In the genomic region with DNA sequence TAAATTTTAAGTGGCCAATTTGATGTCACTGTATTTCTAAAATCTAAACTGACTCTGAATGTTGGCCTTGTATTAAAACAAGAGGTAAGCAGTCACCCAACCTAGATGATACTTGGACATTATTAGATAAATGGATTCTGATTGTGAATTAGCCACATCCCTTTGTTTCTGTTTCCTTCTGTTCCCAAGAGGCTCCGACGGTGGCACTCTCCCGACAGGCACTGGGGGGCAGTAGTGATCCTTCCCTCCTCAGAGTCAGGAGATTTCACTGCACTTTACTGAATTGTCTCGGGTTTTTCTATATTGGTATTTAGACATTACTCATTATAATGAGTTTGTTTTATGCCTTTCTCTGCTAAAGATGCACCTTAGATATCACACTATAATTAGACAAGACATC, we compare ENCODE assay signal across 8 mouse cellular contexts.
DNase-seq lines count a peak whose midpoint lies in the region; ATAC-seq and TF ChIP-seq lines count a peak whose summit lies in the region.

No protein-coding gene starts in this region.

- H3K9me3 ChIP-seq in kidney, embryonic 16.5 days (ENCODE audit: low read length), result peaks cover 4% of the 10 kb centered on the region
- no peaks in the 10 kb centered on the region for H3K9me3 ChIP-seq in kidney, embryonic 14.5 days (ENCODE audit: control insufficient read depth, low read length)
- no peaks in the 10 kb centered on the region for H3K9me3 ChIP-seq in liver, embryonic 14.5 days (ENCODE audit: control insufficient read depth, low read length)

- H3K9ac ChIP-seq in kidney, embryonic 16.5 days (replicated peaks; ENCODE audit: low read length), result no peak overlapping the region
- H3K9ac ChIP-seq in kidney, embryonic 14.5 days (ENCODE audit: low read depth, low read length), result no peak overlapping the region
- H3K9ac ChIP-seq in liver, embryonic 14.5 days (replicated peaks), result no peak overlapping the region

- H3K4me3 ChIP-seq in kidney, adult 2 months (ENCODE audit: insufficient read depth, low read depth, low read length), result no peak overlapping the region
- H3K4me3 ChIP-seq in kidney, embryonic 16.5 days (ENCODE audit: low read length), result no peak overlapping the region
- H3K4me3 ChIP-seq in kidney, embryonic 14.5 days (ENCODE audit: low read length), result no peak overlapping the region
- no peak overlapping the region for H3K4me3 ChIP-seq in liver, embryonic 14.5 days (ENCODE audit: insufficient read depth in 1 of 2, low read depth in 2 of 2, low read length in 2 of 2)

- no peak for TF ChIP-seq POLR2A in kidney, adult 2 months (IDR thresholded peaks at IDR 0.05; ENCODE audit: low read depth, low read length)

- no peaks in the 10 kb centered on the region for H3K36me3 ChIP-seq in kidney, adult 2 months (ENCODE audit: control insufficient read depth, insufficient read depth, low read length)
- no peaks in the 10 kb centered on the region for H3K36me3 ChIP-seq in kidney, embryonic 16.5 days (ENCODE audit: insufficient read depth, low read length)
- no peaks in the 10 kb centered on the region for H3K36me3 ChIP-seq in kidney, embryonic 14.5 days (ENCODE audit: control insufficient read depth, insufficient read depth, low read length)
- no peaks in the 10 kb centered on the region for H3K36me3 ChIP-seq in liver, embryonic 14.5 days (replicated peaks; ENCODE audit: control insufficient read depth, insufficient read depth, low read depth)

- ATAC-seq in kidney, embryonic 16.5 days (ENCODE audit: low FRiP score, low TSS enrichment), result no peak
- 0 out of 2 replicates have a peak, but pooled peaks have one; percentile 52 for ATAC-seq in kidney, embryonic 14.5 days (ENCODE audit: low FRiP score, low TSS enrichment)
- ATAC-seq in liver, embryonic 14.5 days (ENCODE audit: insufficient read depth), result no peak

- H3K4me2 ChIP-seq in kidney, embryonic 16.5 days (replicated peaks; ENCODE audit: low read depth, low read length), result no peak overlapping the region
- no peak overlapping the region for H3K4me2 ChIP-seq in kidney, embryonic 14.5 days (replicated peaks; ENCODE audit: low read depth, low read length)
- no peak overlapping the region for H3K4me2 ChIP-seq in liver, embryonic 14.5 days (ENCODE audit: low read depth)

- no peaks in the 10 kb centered on the region for H3K4me1 ChIP-seq in kidney, adult 2 months (ENCODE audit: control insufficient read depth, insufficient read depth, low read length)
- H3K4me1 ChIP-seq in kidney, embryonic 16.5 days (ENCODE audit: insufficient read depth, low read length), result no peaks in the 10 kb centered on the region
- no peaks in the 10 kb centered on the region for H3K4me1 ChIP-seq in kidney, embryonic 14.5 days (ENCODE audit: control insufficient read depth, insufficient read depth, low read length)
- H3K4me1 ChIP-seq in liver, embryonic 14.5 days (replicated peaks; ENCODE audit: control insufficient read depth in 2 of 2, insufficient read depth in 2 of 2, low read length in 1 of 2), result no peaks in the 10 kb centered on the region

- peak; percentile 19 for DNase-seq in kidney, adult 2 months
- DNase-seq in NIH3T3 (ENCODE audit: low read depth) (peak; percentile 38), MN1 (ENCODE audit: low spot score) (no peak)
- DNase-seq in embryo, embryonic 9.5 days (ENCODE audit: extremely low spot score), result peak; percentile 45
- peak in 1 of 3 experiments; percentile 1 for DNase-seq in liver, embryonic 14.5 days (ENCODE audit: low read depth in 3 of 3, low spot score in 3 of 3)
- no peak for DNase-seq in urinary bladder, adult 18-20 months (ENCODE audit: low spot score in 2 of 2)

- peak; percentile 56 for TF ChIP-seq CTCF in kidney, adult 2 months (conservative IDR thresholded peaks at IDR 0.05; ENCODE audit: insufficient read depth, insufficient read length, low read depth, low read length)
- peak; percentile 47 for TF ChIP-seq CTCF in liver, embryonic 14.5 days (IDR thresholded peaks at IDR 0.05; ENCODE audit: low read depth)

- no peaks in the 10 kb centered on the region for H3K27me3 ChIP-seq in kidney, adult 2 months (replicated peaks; ENCODE audit: control insufficient read depth, insufficient read depth, low read length)
- no peaks in the 10 kb centered on the region for H3K27me3 ChIP-seq in kidney, embryonic 16.5 days (ENCODE audit: insufficient read depth, low read length)
- H3K27me3 ChIP-seq in kidney, embryonic 14.5 days (ENCODE audit: control insufficient read depth, insufficient read depth, low read length), result no peaks in the 10 kb centered on the region
- no peaks in the 10 kb centered on the region for H3K27me3 ChIP-seq in liver, embryonic 14.5 days (ENCODE audit: control insufficient read depth, insufficient read depth, low read length)

- no peak for TF ChIP-seq EP300 in liver, embryonic 14.5 days (IDR thresholded peaks at IDR 0.05; ENCODE audit: low read depth)

- no peak overlapping the region for H3K27ac ChIP-seq in kidney, adult 2 months (ENCODE audit: insufficient read depth, low read depth, low read length)
- no peak overlapping the region for H3K27ac ChIP-seq in kidney, embryonic 16.5 days (ENCODE audit: low read length)
- H3K27ac ChIP-seq in kidney, embryonic 14.5 days (ENCODE audit: low read depth, low read length), result no peak overlapping the region
- H3K27ac ChIP-seq in liver, embryonic 14.5 days, result no peak overlapping the region

- 4% methylated on average over 4 of the region's 4 CpGs for WGBS in kidney, adult 2 months
- WGBS in kidney, embryonic 16.5 days, result 3% methylated on average over 4 of the region's 4 CpGs
- WGBS in kidney, embryonic 14.5 days, result 6% methylated on average over 4 of the region's 4 CpGs
- 2% methylated on average over 4 of the region's 4 CpGs for WGBS in liver, embryonic 14.5 days (ENCODE audit: insufficient replicate concordance)

Comparison
In these comparisons a context has a peak if more than half of its experiments do, and no peak if none do; other contexts are left out.
1. DNase-seq: peak in kidney, adult 2 months (single experiment), NIH3T3 (single experiment) and embryo, embryonic 9.5 days (single experiment); none in MN1 (single experiment) and urinary bladder, adult 18-20 months (0 of 2).